Mouse (Mus musculus) retina, postnatal 7 days (tissue): ENCODE data around the gene Rnf20.
"Not testable (repeated sequence)": the region's sequence is repeated elsewhere in the genome, so short reads cannot be mapped to it uniquely, and the experiment has no call there.

Source experiments
- DNase-seq: peaks from one replicate; pipeline ENCODE4 v3.0.0-alpha.2; 2012; ENCODE audit warnings: low read depth, low spot score

Gene Rnf20

GRCm38 (mm10) chr4:49631319-49632138 lies at the start of gene Rnf20:
Gene Rnf20, plus strand, starts transcription at chr4:49632006.
- peak; percentile 97 for DNase-seq

- DNase-seq: no peak
Observed at GRCm38 (mm10) chr4:49583965-49584831, 47.6 kb upstream of the Rnf20 start.

GRCm38 (mm10) chr4:49585524-49586101 lies 46.2 kb upstream of the Rnf20 start:
- DNase-seq: no peak

- DNase-seq: no peak
Observed at GRCm38 (mm10) chr4:49586811-49587210, 45.0 kb upstream of the Rnf20 start.

GRCm38 (mm10) chr4:49590152-49590551 lies 41.7 kb upstream of the Rnf20 start:
- DNase-seq: no peak

GRCm38 (mm10) chr4:49596846-49597182 lies 35.0 kb upstream of the Rnf20 start:
- DNase-seq: no peak

- peak; percentile 49 for DNase-seq
Observed at GRCm38 (mm10) chr4:49597183-49598100, 34.4 kb upstream of the Rnf20 start, which contains the start of gene Tmem246. Gene Tmem246, minus strand, starts transcription at chr4:49597876.

- no peak for DNase-seq
Observed at GRCm38 (mm10) chr4:49603161-49603560, 28.6 kb upstream of the Rnf20 start.

GRCm38 (mm10) chr4:49604016-49604546 lies 27.7 kb upstream of the Rnf20 start:
- no peak for DNase-seq

GRCm38 (mm10) chr4:49604616-49605015 lies 27.2 kb upstream of the Rnf20 start:
- no peak for DNase-seq

- DNase-seq: no peak
Observed at GRCm38 (mm10) chr4:49605459-49605858, 26.3 kb upstream of the Rnf20 start.

- DNase-seq: no peak
Observed at GRCm38 (mm10) chr4:49616924-49617323, 14.9 kb upstream of the Rnf20 start.

GRCm38 (mm10) chr4:49619861-49620260 lies 11.9 kb upstream of the Rnf20 start:
- DNase-seq: not testable (repeated sequence)

GRCm38 (mm10) chr4:49622272-49622671 lies 9.5 kb upstream of the Rnf20 start:
- no peak for DNase-seq

- no peak for DNase-seq
Observed at GRCm38 (mm10) chr4:49623916-49624315, 7.9 kb upstream of the Rnf20 start.

GRCm38 (mm10) chr4:49624969-49625368 lies 6.8 kb upstream of the Rnf20 start:
- DNase-seq: not testable (repeated sequence)

GRCm38 (mm10) chr4:49626973-49627372 lies 4.8 kb upstream of the Rnf20 start:
- peak; percentile 59 for DNase-seq

- DNase-seq: no peak
Observed at GRCm38 (mm10) chr4:49628941-49629340, 2.9 kb upstream of the Rnf20 start.

- no peak for DNase-seq
Observed at GRCm38 (mm10) chr4:49632139-49632481, 304 bp downstream of the Rnf20 start.

GRCm38 (mm10) chr4:49637821-49638220 lies 6.0 kb downstream of the Rnf20 start:
- DNase-seq: no peak

GRCm38 (mm10) chr4:49639913-49640312 lies 8.1 kb downstream of the Rnf20 start:
- no peak for DNase-seq
